Mouse (Mus musculus) CD8-positive naive resting alpha-beta T cell, adult 2 months (primary cell): Measurements from ENCODE around the gene Gm10638.

Source experiments
- DNase-seq, 2 experiments: peaks; one replicate each; pipeline ENCODE4 v3.0.0; 2022; ENCODE audit warnings: low read depth in 2 of 2, low spot score in 2 of 2

Gene Gm10638

GRCm38 (mm10) chr8:86745221-86745934 lies at the start of gene Gm10638, which contains the start of gene Siah1a:
Gm10638 (plus strand) TSS chr8:86745699.
Siah1a (minus strand) TSS chr8:86745934.
- DNase-seq, result peak; percentile 33 to 44

GRCm38 (mm10) chr8:86695703-86696102 lies 49.8 kb upstream of the Gm10638 start:
- DNase-seq, result no peak

DNA sequence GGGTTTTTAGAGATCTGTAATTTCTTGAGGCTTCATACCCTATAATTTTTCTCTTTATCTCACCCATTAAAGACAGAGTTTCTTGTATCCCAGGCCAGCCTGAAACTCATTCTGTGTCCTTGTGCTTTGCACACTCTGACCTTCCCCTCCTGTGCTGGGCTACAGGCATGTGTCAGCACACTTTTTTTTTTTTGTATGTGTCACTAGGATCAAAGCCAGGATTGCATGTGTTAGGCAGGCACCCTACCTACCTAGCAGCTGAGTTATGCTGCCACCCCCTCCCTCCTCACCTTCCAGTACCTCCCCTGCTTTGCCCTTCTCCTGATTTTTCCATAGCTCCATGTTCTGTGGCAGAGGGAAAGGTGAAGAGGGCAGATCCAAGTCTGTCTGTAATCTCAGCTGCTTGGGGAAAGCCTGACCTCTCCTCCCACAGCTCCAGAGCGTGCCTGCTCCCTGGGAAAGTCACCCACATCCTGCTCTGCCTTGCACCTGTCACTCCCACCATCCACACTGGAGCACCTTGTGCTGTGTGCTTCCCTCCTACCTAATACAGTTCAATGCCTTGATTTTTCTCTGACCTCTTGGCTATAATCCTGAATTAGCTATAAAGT lies 46.6 kb upstream of the Gm10638 start:
- DNase-seq, result no peak

DNA sequence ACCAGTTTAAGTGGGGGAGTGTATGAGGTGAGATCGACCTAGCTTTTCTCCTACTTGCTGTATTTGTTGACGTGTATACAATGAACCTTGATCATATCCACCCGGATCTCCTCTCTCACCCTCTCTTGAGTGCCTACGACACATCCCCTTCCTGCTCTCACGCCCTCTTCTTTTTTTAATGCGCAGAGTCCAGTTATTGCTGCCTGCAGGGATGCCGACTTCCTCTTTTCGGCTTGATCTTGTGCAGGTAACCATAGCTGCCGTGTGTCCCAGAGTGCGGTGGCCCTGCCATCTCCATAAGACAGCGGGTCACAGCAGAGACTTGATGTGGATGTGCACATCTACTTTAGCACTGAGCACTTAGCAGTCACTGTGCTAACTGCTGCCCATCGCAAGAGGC lies 46.0 kb upstream of the Gm10638 start:
- DNase-seq, result peak in 1 of 2 experiments; percentile 39

- DNase-seq, result no peak
Measured at GRCm38 (mm10) chr8:86702453-86702852, 43.0 kb upstream of the Gm10638 start.

GRCm38 (mm10) chr8:86705317-86705716 lies 40.2 kb upstream of the Gm10638 start:
- DNase-seq, result no peak

DNA sequence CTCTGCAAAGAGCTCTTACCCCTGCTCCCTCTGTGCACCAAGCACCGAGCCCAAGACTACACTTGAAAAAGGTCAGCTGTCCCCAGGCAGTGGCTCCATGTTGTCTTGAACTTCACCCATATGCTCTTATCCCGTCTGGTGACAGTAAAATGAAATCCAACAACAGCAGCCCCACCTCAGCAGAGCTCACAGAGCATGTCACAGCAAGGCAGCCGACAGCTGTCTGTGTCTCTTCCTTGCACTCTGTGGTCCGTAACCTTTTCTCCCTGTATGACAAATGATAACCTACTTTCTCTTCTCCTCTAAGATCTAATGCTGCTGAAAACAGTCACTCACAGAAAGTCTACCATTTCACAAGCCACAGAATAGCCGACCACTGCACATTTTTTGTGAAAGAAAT lies 38.7 kb upstream of the Gm10638 start:
- no peak for DNase-seq

GRCm38 (mm10) chr8:86707873-86708272 lies 37.6 kb upstream of the Gm10638 start:
- DNase-seq, result peak; percentile 86 to 91

- no peak for DNase-seq
Measured at GRCm38 (mm10) chr8:86712594-86712993, 32.9 kb upstream of the Gm10638 start.

DNA sequence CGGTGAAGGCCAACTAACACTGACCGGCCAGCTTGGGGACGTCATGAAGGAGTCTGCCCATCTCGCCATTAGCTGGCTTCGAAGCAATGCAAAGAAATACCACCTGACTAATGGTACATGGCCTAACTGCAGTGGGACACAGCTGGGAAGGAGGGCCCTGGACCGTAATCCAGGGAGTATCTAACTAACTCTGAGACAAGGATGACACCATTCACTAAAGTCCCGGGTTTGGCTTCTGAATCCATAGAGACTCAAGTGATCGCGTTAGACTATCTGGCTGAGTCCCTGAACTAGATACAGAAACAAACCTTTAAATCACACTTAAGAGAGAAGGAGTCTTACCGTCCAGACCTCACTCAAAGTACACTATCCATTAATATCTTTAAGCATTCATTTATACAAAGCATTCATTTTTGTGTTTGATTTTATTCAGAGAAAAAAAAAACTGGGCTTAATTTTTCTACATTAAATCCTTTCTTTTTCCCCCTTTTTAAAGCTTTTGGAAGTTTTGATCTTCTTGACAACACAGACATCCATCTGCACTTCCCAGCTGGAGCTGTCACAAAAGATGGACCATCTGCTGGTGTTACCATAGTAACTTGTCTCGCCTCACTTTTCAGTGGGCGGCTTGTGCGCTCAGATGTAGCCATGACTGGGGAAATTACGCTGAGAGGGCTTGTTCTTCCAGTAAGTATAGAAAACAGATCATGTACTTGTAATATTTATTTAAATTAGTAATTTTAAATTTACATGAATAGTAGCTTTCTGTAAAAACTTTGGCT lies 31.9 kb upstream of the Gm10638 start:
- DNase-seq, result no peak

GRCm38 (mm10) chr8:86718332-86718994 lies 27.0 kb upstream of the Gm10638 start:
- no peak for DNase-seq

GRCm38 (mm10) chr8:86719368-86719767 lies 26.1 kb upstream of the Gm10638 start:
- no peak for DNase-seq

- DNase-seq, result peak in 1 of 2 experiments; percentile 50
Measured at GRCm38 (mm10) chr8:86720756-86721459, 24.6 kb upstream of the Gm10638 start.

- DNase-seq, result no peak
Measured at GRCm38 (mm10) chr8:86721490-86721889, 24.0 kb upstream of the Gm10638 start.

- DNase-seq, result no peak
Measured at GRCm38 (mm10) chr8:86726959-86727358, 18.5 kb upstream of the Gm10638 start.

DNA sequence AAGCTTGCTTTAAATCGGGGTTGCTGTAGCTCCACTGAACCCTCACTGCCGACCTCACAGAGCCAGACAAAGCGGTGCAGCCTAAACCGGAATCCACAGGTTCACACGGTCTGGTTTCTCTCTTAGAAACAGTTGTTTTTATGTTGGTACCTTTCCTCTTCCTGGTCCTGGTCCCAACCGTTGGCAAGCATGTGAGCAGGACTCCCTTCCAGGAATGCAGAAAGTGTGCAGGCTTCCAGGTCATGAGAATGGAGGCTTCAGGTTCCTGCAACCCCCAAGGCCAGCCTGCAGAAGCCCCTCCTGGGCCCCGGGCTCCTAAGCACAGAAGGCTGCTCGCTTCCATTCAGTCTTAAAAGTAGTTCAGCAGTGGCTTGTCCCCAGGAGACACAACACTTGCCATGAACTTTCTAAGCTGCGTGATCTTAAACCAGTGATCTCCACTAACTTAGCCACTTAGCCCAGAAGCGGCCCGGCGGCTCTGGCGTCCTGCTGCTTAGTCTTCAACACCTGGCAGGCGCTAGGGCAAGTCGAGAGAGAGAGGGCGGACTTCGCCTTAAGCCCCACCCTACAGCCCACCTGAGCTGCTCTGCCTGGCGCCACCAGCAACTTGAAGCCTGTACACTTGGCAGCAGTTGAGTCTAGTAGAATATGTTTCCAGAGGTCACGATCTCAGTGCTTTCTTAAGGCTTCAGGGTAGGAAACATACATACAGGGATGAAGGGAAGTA lies 17.1 kb upstream of the Gm10638 start:
- no peak for DNase-seq

- DNase-seq, result no peak
Measured at GRCm38 (mm10) chr8:86730303-86730702, 15.2 kb upstream of the Gm10638 start.

DNA sequence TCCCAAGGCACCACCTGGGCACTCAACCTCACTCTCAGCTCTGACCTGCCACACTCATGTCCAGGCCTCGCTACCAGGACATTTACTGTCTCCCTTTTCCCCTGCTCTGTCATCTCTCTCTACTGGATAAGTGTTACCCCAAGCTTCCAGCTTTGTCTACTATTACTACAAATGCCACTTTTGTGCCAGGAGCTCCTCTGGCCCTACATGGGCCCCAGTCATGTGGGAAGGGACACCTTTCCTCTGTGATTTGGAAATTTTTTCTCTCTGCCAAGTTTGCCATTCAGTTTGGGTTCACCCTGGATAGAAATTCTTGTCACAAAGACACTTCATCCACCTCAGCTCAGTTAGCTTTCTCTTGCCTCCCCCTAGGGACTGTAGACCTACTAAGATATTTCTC lies 14.6 kb upstream of the Gm10638 start:
- DNase-seq, result no peak

DNA sequence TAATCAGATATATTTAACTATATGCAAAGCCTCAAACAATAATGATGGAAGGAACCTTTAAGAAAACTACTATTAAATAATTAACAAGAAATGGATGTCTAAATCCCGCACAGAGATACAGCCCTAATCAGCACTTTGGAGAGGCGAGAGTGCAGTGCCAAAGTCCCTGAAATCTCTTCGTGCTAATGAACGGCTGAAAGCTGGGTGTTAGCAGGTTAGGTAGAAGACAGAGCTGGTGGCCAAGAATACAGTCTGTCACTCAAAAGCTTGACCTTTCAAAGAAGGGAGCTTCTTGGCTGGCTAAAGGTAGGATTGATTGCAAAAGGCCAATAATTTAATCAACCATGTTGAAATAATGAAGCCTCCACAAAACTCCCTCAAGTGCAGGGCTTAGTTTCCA lies 11.3 kb upstream of the Gm10638 start:
- DNase-seq, result no peak

DNA sequence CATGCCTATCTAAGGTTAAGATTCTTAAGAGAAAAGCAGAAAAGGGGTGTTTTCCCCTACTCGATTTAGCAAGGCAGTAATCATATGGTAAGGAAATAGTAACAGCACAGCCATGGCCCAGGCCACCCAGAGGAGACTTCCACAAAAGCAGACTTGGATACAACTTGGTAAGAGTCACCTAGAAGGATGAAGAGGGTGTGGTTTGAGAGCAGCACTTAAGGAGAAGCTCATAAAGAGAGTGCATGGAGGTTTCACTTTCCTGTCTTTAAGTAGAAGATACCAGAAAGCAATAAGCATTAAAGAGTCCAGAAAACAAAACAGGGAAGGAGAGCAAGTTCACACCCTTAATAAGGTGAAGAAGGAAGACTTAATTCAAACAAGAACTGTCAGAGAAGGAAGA lies 10.5 kb upstream of the Gm10638 start:
- no peak for DNase-seq
